Mouse (Mus musculus): Measurements from ENCODE around the gene Slco3a1.

GRCm38 (mm10) chr7:74549686-74550085 is 4.9 kb downstream of the Slco3a1 start:
- TF ChIP-seq CTCF (IDR thresholded peaks at IDR 0.05; ENCODE audit: low read depth, low read length), result no peak
- TF ChIP-seq POLR2AphosphoS5 (IDR thresholded peaks at IDR 0.05; ENCODE audit: insufficient replicate concordance, low read depth, low read length), result no peak
- TF ChIP-seq GATA2 (IDR thresholded peaks at IDR 0.05; ENCODE audit: borderline replicate concordance, low read depth, low read length), result no peak
- TF ChIP-seq GATA1 (IDR thresholded peaks at IDR 0.05; ENCODE audit: borderline replicate concordance, low read length), result no peak
